Mouse (Mus musculus) kidney, embryonic 14.5 days (tissue): ENCODE results near the gene Cbx2. TPM values are rescaled to one million over a fixed set of nuclear protein-coding genes. Genes with fewer than 3 reads are reported as not detected.

Experiments used
- ATAC-seq: fragments of 200-750 bp; cut with Nextera tagmentation; 2 replicates; pipeline ENCODE4 v1.8.0; 2017; ENCODE audit warnings: moderate number of reproducible peaks, mild to moderate bottlenecking, moderate TSS enrichment, moderate library complexity; ENCODE audit not compliant: low FRiP score, low TSS enrichment
- H3K27ac ChIP-seq: fragments of 300-500 bp; sonication (generic); 2 replicates; pipeline ENCODE4 v1.5.1; 2014; ENCODE audit warnings: low read depth, mild to moderate bottlenecking, low read length, moderate library complexity, mixed read lengths
- H3K27me3 ChIP-seq: fragments of 300-500 bp; sonication (generic); 2 replicates; pipeline ENCODE4 v1.6.1; 2014; ENCODE audit warnings: mild to moderate bottlenecking, low read length; ENCODE audit not compliant: control insufficient read depth, insufficient read depth
- H3K36me3 ChIP-seq: fragments of 300-500 bp; sonication (generic); 2 replicates; pipeline ENCODE4 v1.6.1; 2014; ENCODE audit warnings: low read length, mixed read lengths; ENCODE audit not compliant: control insufficient read depth, insufficient read depth
- H3K4me1 ChIP-seq: fragments of 300-500 bp; sonication (generic); 2 replicates; pipeline ENCODE4 v1.6.1; 2014; ENCODE audit warnings: low read length, mixed read lengths; ENCODE audit not compliant: control insufficient read depth, insufficient read depth
- H3K4me2 ChIP-seq: fragments of 300-500 bp; sonication (generic); replicated peaks from 2 replicates; pipeline ENCODE4 v1.6.1; 2014; ENCODE audit warnings: low read depth, mild to moderate bottlenecking, low read length
- H3K4me3 ChIP-seq: fragments of 300-500 bp; sonication (generic); 2 replicates; pipeline ENCODE4 v1.5.1; 2014; ENCODE audit warnings: mild to moderate bottlenecking, low read length
- H3K9ac ChIP-seq: fragments of 300-500 bp; sonication (generic); 2 replicates; pipeline ENCODE4 v1.6.1; 2014; ENCODE audit warnings: low read depth, mild to moderate bottlenecking, low read length, moderate library complexity
- H3K9me3 ChIP-seq: fragments of 300-500 bp; sonication (generic); 2 replicates; pipeline ENCODE4 v1.6.1; 2016; ENCODE audit warnings: low read length; ENCODE audit not compliant: control insufficient read depth
- WGBS: fragments of 180-500 bp; shearing (Covaris S2); extraction: QIAGEN DNeasy Blood & Tissue Kit; methylation state at CpG from one replicate; pipeline ENCODE4 v1.1.7; 2014; 5-methylcytosine and 5-hydroxymethylcytosine counted together
- polyA plus RNA-seq: library from polyadenylated mRNA; unstranded; fragments of >200 nt; fragmentation: Nextera tagmentation; extraction: Ambion mirVana; gene quantifications from 2 replicates; pipeline ENCODE4 v1.2.1, GENCODE M21; 2014

Cbx2 gene
- polyA plus RNA-seq, 1 experiment from 2014 or later: 38.2 TPM

DNA sequence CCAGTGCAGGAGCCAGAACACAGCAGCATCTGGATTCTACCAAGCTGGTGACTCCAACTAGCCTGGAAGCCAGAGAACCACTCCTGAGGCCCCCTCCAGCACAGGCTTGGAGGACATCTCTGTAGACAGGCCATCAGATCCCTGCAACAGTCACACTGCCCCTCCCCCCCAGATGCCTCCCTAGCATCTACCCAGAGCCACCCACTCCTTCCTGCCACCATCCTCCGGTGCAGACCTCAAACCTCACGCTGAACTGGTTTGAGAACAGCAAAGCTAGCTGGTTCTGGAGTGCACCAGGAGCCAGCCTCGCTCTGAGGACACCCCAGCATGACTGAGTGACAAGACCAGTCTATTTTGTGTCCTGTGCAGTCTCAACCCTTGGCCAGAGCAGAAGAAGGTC is 30.0 kb upstream of the Cbx2 start:
- Histone ChIP-seq H3K27me3 (0 out of 2 replicates have a peak, but pooled peaks cover 6% of the 10 kb centered on the region), H3K4me3 (no peak overlapping the region), H3K9me3 (no peaks in the 10 kb centered on the region), H3K4me2 (no peak overlapping the region), H3K36me3 (no peaks in the 10 kb centered on the region), H3K4me1 (no peaks in the 10 kb centered on the region), H3K27ac (no peak overlapping the region), H3K9ac (no peak overlapping the region)
- ATAC-seq: no peak
- WGBS: 47% methylated on average over 3 of the region's 3 CpGs

DNA sequence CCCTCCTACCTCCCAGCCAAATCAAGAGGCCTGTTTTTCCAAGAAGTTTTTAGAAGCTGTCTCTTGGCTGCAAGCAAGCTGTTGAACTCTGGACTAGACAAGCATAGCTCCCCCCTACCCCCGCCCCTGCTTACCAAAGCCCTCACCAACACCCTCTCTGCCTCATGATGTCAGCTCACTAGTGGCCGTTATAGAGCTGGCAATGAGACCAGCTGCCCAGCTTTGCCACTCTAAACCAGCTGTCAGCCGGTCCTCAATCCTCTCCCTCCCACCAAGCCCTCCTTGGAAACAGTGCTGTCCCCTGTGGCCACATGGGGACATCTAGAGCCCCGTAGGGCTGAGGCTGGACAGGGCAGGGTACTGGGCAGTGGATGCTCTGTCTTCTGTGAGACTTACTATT is 27.3 kb upstream of the Cbx2 start:
- H3K27me3 ChIP-seq: peaks cover 22% of the 10 kb centered on the region
- ATAC-seq: no peak
- no peaks in the 10 kb centered on the region for H3K9me3 ChIP-seq
- no peaks in the 10 kb centered on the region for H3K36me3 ChIP-seq
- no peak overlapping the region for H3K4me3 ChIP-seq
- H3K4me2 ChIP-seq: no peak overlapping the region
- no peak overlapping the region for H3K27ac ChIP-seq
- 25% methylated on average over 4 of the region's 4 CpGs for WGBS
- H3K9ac ChIP-seq: no peak overlapping the region
- H3K4me1 ChIP-seq: no peaks in the 10 kb centered on the region

DNA sequence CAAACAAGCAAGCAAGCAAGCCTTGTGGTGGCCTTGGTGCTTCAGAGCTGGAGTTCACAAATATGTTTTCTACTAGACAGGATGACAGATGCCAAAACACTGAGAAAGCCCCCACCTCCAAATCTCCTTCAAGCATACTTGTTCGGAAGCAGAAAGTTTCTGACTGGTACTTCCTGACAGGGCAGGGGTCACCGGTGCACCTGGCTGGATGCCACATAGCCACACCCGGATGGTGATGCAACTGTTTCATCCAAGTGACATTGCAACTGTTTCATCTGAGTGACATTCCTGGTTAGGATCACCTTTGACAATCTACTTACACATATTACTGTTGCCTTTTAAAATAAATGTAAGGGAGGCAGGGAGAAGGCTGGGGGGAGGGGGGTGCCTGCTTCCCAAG is 25.6 kb upstream of the Cbx2 start:
- peaks cover 26% of the 10 kb centered on the region for H3K27me3 ChIP-seq
- H3K4me1 ChIP-seq: no peaks in the 10 kb centered on the region

DNA sequence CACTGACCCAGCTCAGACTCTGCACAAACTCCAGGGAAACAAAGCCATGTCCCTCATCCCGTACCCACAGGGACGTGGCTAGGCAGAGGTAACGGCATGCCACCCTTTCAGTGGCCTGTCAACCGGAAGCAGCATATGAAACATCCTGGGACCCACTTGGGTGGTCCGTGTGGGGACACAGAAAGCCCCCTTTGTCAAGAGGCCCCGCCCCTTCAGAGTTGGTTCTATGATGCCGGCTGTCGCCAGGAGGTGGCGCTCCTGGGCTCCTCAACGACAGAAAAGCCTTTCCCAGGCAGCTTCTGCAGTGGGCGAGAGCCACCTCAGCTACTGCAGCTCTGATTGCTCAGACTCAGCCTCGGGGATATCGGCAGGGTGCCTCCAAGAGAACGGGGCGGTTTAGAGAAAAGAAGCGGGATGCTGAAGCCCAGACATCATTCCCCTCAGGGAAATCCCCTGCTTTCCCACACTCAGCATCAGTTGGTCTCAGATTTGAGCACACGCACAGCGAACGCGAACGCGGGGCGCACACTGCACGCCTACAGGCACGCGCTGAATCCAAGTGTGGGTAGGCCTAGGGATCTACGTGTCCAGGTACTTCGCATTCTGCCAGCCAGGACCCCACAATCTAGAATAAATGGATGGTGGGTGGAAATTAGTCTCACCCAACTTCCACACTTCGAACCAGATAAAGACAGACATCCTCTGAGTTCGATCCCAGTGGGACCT is 24.1 kb upstream of the Cbx2 start:
- ATAC-seq: peak; percentile 80
- Histone ChIP-seq H3K9me3 (no peaks in the 10 kb centered on the region), H3K27me3 (peaks cover 26% of the 10 kb centered on the region), H3K36me3 (no peaks in the 10 kb centered on the region), H3K4me1 (no peaks in the 10 kb centered on the region), H3K9ac (no peak overlapping the region), H3K27ac (no peak overlapping the region), H3K4me2 (no peak overlapping the region), H3K4me3 (no peak overlapping the region; the same call in 1 of the 2 replicates)
- WGBS: 13% methylated on average over 30 of the region's 30 CpGs

More for the DNA sequence above, 25.6 kb upstream of the Cbx2 start:
- Histone ChIP-seq H3K27ac (no peak overlapping the region), H3K9ac (no peak overlapping the region), H3K4me2 (no peak overlapping the region), H3K36me3 (no peaks in the 10 kb centered on the region), H3K9me3 (no peaks in the 10 kb centered on the region), H3K4me3 (no peak overlapping the region)
- ATAC-seq: no peak
- 71% methylated on average over 3 of the region's 3 CpGs for WGBS

DNA sequence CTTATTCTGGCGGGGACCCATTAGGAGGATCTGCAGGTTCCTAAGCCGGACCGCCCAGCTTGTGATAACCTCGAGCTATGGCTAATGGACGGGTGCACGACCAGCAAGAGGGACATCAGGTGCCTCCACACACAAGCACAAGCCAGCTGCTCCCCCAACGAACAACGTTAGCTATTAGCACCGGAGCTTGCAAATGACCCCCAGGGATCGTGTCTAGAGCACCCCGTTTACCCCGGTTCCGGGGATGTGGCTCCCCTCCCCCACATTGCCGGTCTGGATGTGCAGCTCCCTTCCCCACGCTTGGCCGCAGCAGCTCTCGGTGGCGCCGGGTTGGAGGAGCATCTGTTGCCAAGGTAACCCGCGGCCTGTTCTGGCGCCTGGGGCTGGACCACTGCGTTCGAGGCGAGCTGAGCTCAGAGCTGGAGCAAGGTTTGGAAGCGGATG is 23.4 kb upstream of the Cbx2 start:
- H3K36me3 ChIP-seq: no peaks in the 10 kb centered on the region
- H3K4me1 ChIP-seq: no peaks in the 10 kb centered on the region
- H3K27ac ChIP-seq: no peak overlapping the region
- H3K4me3 ChIP-seq: no peak overlapping the region; the same call in none of the 2 replicates
- no peaks in the 10 kb centered on the region for H3K9me3 ChIP-seq
- H3K27me3 ChIP-seq: peaks cover 23% of the 10 kb centered on the region
- 5% methylated on average over 26 of the region's 26 CpGs for WGBS
- H3K4me2 ChIP-seq: no peak overlapping the region; the same call in 1 of the 2 replicates
- no peak overlapping the region for H3K9ac ChIP-seq
- peak; percentile 40; the same call in 1 of the 2 replicates for ATAC-seq

DNA sequence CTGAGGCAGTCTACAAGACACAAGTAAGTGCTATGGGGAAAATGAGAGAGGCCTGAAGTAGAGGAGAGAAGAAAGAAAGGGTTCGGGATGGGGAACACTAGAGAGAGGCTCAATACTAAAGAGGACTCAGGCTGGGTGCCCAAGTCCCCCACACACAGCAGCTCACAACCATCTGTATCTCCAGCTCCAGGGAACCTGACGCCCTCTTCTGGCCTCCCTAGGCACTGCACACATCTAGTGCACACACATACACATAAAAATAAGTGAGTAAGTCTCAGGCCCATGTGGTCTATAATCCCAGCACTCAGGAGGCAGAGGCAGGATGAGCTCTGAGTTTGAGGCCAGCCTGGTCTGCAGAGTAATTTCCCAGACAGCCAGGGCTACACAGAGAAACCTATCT is 21.9 kb upstream of the Cbx2 start:
- no peak for ATAC-seq
- H3K4me2 ChIP-seq: no peak overlapping the region
- H3K9ac ChIP-seq: no peak overlapping the region
- no peaks in the 10 kb centered on the region for H3K9me3 ChIP-seq
- no peaks in the 10 kb centered on the region for H3K36me3 ChIP-seq
- no peaks in the 10 kb centered on the region for H3K4me1 ChIP-seq
- H3K27me3 ChIP-seq: peaks cover 20% of the 10 kb centered on the region
- H3K27ac ChIP-seq: no peak overlapping the region
- no peak overlapping the region for H3K4me3 ChIP-seq
- 63% methylated on average over 2 of the region's 2 CpGs for WGBS

DNA sequence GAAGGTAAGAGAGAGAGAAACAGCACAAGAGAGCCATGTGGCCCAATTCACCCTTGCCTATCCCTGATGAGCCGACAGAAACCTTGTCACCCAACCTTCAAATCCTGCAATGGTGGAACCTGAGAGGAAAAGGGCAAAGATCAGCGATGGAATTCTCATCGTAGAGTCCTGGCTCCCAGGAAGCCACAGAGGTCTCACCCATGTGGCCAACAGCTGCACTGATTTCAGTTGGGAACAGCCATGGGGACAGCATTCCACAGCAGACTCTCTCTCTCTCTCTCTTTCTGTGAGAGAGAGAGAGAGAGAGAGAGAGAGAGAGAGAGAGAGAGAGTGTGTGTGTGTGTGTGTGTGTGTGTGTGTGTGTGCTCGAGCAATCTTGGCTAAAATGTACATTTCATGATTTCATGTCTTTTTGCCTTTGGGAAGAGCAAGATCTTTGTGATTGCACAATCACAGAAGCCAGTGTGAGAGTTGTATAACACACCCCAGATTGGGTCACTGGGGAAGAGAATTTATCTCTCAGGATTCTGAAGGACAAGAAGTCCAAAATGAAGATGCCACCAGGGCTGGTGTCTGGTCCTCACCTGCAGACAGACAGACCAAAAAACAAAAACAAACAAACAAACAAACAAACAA is 21.2 kb upstream of the Cbx2 start:
- H3K9ac ChIP-seq: no peak overlapping the region
- no peaks in the 10 kb centered on the region for H3K36me3 ChIP-seq
- H3K4me3 ChIP-seq: no peak overlapping the region
- no peak overlapping the region for H3K4me2 ChIP-seq
- peaks cover 20% of the 10 kb centered on the region for H3K27me3 ChIP-seq
- H3K9me3 ChIP-seq: no peaks in the 10 kb centered on the region
- no peaks in the 10 kb centered on the region for H3K4me1 ChIP-seq
- no peak for ATAC-seq
- H3K27ac ChIP-seq: no peak overlapping the region
- WGBS: 61% methylated on average over 4 of the region's 4 CpGs

DNA sequence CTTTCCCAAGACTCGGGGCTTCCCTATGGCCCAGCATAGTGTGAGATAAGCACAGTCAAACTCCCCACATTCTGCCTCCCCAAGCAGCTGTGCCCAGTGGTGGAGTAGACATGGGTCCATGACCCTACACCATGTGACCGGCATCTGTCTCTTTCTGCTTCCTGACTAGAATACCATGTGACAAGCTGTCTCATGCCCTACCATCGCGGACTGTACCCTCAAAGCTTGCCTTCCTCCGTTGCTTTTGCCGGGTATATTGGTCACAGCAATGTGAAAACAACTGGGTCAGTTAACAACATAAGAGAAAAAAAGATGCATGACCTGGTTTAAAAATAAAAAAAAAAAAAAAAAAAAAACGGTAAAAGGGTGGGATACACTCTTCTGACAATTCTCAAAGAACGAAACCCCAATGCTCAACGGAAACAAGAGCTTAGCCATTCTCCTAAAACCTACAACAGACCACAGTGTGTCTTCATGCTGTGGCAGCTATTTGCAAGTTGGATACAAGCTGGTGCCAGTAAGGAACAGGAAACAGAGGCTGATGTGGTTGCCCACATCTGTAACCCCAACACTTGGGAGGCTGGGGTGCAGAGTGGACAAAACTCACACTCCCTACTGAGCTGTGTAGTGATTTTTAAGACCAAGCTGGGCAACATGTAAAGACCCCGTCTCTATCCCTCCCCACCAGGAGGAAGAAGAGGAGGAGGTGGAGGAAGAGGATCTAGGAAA is 17.1 kb upstream of the Cbx2 start:
- H3K4me1 ChIP-seq: 0 out of 2 replicates have a peak, but pooled peaks cover 6% of the 10 kb centered on the region
- H3K9ac ChIP-seq: no peak overlapping the region
- no peak overlapping the region for H3K4me3 ChIP-seq
- no peak overlapping the region for H3K27ac ChIP-seq
- no peak overlapping the region for H3K4me2 ChIP-seq
- H3K9me3 ChIP-seq: no peaks in the 10 kb centered on the region
- H3K36me3 ChIP-seq: no peaks in the 10 kb centered on the region
- H3K27me3 ChIP-seq: peaks cover 1% of the 10 kb centered on the region; the same call in 1 of the 2 replicates
- WGBS: 88% methylated on average over 10 of the region's 10 CpGs
- ATAC-seq: no peak

DNA sequence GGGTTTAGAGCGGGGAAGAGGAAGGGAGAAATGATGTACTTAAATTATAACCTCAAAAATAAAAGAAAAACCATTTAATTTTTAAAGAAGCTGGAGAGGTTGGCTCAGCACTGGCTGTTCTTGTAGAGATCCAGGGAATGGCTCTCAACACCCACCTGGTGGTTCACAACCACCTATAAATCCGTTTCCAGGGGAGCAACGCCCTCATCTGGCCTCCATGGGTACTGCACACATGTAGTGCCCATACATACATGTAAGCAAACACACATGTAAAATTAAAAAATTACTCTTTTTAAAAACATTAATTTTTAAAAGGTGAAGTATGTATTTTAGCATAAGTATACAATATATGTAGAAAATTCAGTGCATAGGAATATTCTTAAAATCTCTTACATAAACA is 16.3 kb upstream of the Cbx2 start:
- Histone ChIP-seq H3K4me2 (no peak overlapping the region), H3K4me1 (0 out of 2 replicates have a peak, but pooled peaks cover 6% of the 10 kb centered on the region), H3K4me3 (no peak overlapping the region), H3K9ac (no peak overlapping the region), H3K27me3 (no peaks in the 10 kb centered on the region), H3K27ac (no peak overlapping the region), H3K9me3 (no peaks in the 10 kb centered on the region), H3K36me3 (no peaks in the 10 kb centered on the region)
- ATAC-seq: no peak
- 71% methylated on average over 3 of the region's 3 CpGs for WGBS
